Mouse (Mus musculus): ENCODE results near the gene Etl4.

DNA sequence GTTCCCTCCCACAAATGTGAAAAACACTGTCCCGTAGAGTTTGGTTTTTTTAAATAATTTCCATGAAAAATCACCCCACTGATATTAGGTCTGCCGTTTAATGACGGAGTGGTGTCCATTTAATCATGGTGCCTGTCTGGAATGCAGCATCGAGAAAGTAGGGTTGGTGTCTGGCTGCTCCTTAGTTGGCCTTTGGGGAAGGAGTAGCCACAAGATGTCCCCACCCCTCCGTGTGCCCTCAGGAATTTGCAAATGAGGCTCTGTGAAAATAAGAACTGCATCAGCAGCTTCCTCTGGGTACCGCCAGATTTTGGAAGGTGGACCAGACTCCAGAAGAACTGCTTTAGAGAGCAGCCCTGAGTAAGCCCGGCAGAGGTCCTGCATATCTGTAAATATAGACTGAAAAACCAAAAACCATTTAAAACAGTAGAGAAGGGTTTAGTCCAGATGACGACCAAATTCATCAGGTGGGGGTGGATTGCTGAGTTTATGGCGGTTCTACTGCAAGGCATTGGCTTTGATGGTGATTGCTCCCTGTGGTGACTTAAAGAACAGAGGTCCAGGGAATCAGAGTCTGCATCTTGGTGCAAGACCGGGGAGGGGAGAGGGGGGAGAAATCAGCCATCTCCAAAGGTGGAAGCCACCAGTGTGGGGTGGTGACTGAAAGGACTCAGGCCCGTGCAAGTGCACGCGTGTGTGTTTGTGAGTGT lies 762.1 kb downstream of the Etl4 start:
- TF ChIP-seq TCF12 (IDR thresholded peaks at IDR 0.05; ENCODE audit: insufficient read depth, poor library complexity, severe bottlenecking): no peak
- no peak for TF ChIP-seq POLR2A (IDR thresholded peaks at IDR 0.05; ENCODE audit: insufficient read length, low read depth)
- no peak for TF ChIP-seq MAX (IDR thresholded peaks at IDR 0.05; ENCODE audit: low read depth)
- no peak for TF ChIP-seq MYOG (IDR thresholded peaks at IDR 0.05; ENCODE audit: control insufficient read depth in 1 of 3, insufficient read depth in 1 of 3, insufficient read length in 2 of 3, low read depth in 2 of 3)
- no peak for TF ChIP-seq E2F4 (IDR thresholded peaks at IDR 0.05; ENCODE audit: insufficient read depth)
- no peak for TF ChIP-seq TCF3 (IDR thresholded peaks at IDR 0.05; ENCODE audit: insufficient read length, low read depth)
- TF ChIP-seq MYOD1 (IDR thresholded peaks at IDR 0.05; ENCODE audit: control insufficient read depth in 1 of 3, insufficient read length in 2 of 3, low read depth in 2 of 3): no peak
- no peak for TF ChIP-seq POLR2AphosphoS2 (IDR thresholded peaks at IDR 0.05; ENCODE audit: insufficient read length, low read depth)

All from myocyte (in vitro differentiated cells).